Mouse (Mus musculus) retina, adult 2 months (tissue): ENCODE measurements around the gene Hnrnpll.
"Not testable (repeated sequence)": the region's sequence is repeated elsewhere in the genome, so short reads cannot be mapped to it uniquely, and the experiment has no call there.

ENCODE experiments used
- DNase-seq: peaks from one replicate; pipeline ENCODE4 v3.0.0-alpha.2; 2012; ENCODE audit warnings: low read depth, low spot score

Hnrnpll gene

DNA sequence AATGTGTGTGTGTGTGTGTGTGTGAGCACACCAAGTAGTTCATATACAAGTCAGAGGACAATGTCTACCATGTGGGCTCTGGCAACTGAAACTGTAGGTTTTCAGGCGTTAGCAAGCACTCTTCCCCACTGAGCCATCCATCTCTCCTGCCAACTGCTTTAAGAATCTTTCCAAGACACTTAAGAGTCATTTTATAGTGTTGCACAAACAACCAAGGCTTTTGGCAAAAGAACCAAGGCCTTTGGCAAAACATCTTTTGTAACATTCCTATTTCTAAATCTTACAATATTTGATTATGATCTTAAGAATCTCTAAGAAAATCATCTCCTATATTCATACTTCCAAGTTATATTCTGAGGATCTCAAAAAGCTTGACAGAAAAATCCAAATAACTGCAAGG is 2.4 kb downstream of the Hnrnpll start:
- DNase-seq, result no peak

GRCm38 (mm10) chr17:80058501-80058900 is 3.6 kb downstream of the Hnrnpll start:
- no peak for DNase-seq

DNA sequence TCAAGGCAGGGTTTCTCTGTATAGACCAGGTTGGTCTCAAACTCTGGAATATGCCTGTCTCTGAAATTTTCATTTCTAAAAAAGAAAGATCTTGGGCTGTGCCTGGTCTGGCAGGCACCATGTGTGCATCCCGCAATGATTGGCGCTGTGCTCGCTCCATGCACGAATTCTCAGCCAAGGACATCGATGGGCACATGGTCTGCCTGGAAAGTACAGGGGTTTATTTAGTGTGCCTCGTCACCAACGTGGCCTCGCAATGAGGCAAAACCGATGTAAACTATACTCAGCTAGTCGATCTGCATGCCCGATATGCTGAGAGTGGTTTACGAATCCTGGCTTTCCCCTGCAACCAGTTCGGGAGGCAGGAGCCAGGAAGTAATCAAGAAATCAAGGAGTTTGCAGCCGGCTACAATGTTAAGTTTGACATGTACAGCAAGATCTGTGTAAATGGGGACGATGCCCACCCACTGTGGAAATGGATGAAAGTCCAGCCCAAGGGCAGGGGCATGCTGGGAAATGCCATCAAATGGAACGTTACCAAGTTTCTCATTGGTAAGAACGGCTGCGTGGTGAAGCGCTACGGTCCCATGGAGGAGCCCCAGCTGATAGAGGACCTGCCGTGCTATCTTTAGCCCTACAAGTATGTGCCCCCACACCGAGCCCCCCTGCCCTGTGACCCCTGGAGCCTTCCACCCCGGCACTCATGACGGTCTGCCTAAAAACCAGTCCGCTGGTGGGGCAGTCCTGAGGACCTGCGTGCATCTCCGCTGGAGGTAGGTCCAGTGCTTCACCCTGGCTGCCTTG is 8.0 kb downstream of the Hnrnpll start:
- DNase-seq, result no peak

DNA sequence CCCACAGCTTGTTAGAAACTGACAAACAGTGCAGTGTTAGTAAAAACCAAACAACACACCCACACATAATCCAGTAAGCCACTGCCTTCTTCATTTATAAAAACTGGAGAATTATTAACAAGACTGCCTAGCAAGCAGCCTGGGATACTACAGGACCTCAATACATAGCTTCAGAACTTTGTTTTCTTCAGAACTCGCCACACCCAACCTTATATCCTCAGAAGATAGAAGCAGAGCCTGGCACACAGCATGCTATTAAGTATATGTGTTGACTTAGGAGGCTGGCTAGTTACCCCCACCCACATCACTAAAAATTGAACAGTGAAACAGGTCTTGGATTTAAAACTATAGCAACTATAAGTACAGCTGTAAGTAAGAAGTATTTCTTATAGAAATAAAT is 10.5 kb downstream of the Hnrnpll start:
- no peak for DNase-seq

GRCm38 (mm10) chr17:80049300-80049699 is 12.8 kb downstream of the Hnrnpll start:
- DNase-seq, result not testable (repeated sequence)

GRCm38 (mm10) chr17:80048230-80048629 is 13.9 kb downstream of the Hnrnpll start:
- DNase-seq, result peak; percentile 52

GRCm38 (mm10) chr17:80041739-80042138 is 20.4 kb downstream of the Hnrnpll start:
- no peak for DNase-seq

DNA sequence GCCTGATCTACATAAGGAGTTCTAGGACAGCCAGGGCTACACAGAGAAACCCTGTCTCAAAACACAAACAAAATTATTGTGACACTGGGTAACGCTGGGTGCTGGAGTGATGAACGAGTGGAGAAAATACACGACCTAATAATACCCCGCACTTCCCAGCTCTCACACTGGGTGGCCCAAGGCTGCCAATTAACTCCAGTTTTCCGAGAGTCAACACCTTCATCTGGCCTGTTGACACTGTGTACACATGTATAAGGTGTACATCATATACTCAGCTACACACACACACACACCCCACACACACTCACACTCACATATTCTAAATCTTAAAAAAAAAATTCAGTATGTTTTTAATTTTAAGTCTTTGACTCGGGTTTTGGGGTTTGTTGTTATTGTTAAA is 33.5 kb downstream of the Hnrnpll start:
- DNase-seq, result no peak

GRCm38 (mm10) chr17:80026189-80026936 is 35.8 kb downstream of the Hnrnpll start:
- DNase-seq, result no peak

DNA sequence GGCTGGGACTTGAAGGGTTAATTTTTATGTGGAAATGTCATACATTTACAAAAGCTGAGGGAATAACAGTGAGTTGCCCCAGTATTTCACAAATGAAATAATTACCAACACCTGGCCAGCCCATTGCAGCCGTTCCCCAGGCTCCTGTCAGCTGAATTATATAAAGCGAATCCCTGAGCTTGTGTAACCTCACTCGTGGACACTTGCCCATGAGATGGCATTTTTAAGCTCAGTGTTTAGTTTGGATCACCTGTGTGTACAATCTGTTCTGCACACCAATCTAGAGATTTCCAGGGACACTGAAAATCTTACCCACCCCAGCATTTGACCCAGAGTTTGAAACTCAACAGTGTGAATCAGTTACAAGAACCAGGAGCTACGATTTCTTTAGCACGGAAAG is 40.0 kb downstream of the Hnrnpll start:
- DNase-seq, result no peak

DNA sequence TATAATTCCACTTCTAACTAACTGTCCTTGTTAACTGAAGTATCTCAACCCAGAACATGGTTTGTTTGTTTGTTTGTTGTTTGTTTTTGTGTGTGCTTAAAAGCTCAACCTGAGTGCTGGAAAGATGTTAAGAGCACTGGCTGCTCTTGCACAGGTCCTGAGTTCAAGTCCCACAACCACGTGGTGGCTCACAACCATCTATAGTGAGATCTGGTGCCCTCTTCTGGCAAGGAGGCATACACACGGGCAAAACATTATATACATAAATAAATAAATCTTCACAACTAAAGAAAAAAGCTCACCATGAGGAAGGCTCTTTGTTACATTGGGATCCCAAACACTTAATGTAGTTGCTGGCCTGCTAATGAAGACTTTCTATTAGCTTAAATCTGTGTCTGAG is 41.6 kb downstream of the Hnrnpll start:
- DNase-seq, result no peak

DNA sequence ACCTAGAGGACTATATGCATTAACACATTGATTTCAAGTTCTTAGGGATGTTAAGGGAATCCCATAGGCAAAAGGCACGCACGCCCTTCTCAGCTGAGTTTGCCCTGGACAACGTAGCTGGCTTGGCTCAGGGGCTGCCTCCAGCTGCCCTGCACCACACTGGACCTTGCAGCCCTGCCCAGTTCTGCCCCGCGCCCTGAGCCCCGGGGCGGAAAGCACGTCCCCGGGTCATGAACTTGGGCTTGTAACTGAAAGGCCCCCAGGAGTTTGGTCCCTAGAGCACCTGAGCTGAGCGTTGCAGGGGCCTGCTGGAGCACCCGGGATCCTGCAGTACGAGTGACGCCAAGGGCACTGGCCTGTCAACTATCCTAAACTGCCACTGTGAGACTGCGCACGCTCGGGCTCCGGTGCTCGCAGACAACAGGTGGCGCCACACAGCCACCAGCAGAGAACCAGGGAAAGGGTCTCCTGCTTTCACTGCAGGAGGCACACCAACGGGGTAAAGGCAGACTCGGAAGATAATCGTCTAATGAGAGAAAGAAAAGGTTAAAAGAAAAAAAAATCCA is 43.1 kb downstream of the Hnrnpll start:
- no peak for DNase-seq

DNA sequence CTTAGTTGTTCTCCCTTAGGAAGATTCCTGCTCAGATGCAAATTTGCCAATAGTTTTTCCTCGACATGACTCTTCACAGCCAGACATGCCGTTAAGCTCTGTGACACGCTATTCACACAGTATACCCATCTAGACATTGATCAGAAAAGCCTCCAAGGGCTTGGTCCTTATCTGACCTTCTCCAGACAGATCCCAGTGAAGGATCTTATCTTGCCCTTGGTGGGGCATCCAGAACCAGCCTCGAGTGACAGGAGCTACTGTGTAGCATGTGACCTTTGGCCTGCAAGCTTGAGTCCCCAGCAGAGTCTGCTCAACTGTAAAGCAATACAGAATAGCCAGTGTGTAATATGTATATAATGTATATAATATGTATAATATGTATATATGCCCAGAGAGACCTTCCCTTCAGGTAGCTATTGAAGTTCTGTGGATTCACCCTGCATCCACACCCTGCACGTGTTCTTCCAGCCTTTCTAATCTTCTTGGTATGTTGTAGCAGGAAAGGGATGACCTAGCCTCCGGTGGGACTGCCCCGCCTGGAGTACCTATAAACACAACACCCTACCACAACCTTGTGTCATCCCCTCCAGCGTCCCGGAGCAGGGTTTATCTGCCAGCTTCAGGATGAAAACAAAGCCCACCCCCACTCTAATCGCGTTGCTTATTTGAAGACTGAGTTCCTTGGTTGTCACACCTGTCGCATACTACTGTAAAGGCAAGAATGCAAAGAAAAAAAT is 43.7 kb downstream of the Hnrnpll start:
- no peak for DNase-seq

GRCm38 (mm10) chr17:80017389-80017788 is 44.7 kb downstream of the Hnrnpll start:
- peak; percentile 40 for DNase-seq

DNA sequence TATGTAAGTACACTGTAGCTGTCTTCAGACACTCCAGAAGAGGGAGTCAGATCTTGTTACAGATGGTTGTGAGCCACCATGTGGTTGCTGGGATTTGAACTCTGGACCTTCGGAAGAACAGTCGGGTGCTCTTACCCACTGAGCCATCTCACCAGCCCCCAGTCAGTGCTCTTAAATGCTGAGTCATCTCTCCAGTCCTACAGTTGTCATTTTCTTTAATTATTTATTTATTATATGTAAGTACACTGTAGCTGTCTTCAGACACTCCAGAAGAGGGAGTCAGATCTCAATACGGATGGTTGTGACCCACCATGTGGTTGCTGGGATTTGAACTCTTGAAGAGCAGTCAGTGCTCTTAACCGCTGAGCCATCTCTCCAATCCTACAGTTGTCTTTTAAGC is 45.7 kb downstream of the Hnrnpll start:
- DNase-seq, result not testable (repeated sequence)

DNA sequence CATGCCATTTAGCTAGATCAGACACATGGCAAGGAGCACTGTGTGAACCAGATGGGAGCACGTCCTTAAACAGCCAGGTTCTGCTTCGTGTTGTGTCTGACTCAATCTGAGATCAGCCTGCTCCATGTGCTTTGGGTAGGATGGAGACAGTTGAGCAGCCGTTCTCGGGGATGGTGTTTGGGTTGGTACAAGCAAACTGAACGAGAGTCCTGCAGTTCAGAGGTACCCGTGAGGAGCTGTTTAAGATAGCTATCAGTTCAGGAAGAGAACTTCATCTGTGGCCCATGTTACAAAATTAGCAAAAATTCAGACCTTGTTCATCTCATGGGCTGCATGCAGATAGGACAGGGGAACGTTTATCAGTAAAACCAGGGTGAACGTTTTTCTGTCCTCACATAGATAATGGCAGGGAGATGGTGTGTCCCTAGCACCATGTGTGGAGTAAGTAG is 47.7 kb downstream of the Hnrnpll start:
- no peak for DNase-seq

GRCm38 (mm10) chr17:80009926-80010325 is 52.2 kb downstream of the Hnrnpll start:
- no peak for DNase-seq

- DNase-seq, result no peak
These were observed 53.3 kb downstream of the Hnrnpll start for GRCm38 (mm10) chr17:80008847-80009246.

DNA sequence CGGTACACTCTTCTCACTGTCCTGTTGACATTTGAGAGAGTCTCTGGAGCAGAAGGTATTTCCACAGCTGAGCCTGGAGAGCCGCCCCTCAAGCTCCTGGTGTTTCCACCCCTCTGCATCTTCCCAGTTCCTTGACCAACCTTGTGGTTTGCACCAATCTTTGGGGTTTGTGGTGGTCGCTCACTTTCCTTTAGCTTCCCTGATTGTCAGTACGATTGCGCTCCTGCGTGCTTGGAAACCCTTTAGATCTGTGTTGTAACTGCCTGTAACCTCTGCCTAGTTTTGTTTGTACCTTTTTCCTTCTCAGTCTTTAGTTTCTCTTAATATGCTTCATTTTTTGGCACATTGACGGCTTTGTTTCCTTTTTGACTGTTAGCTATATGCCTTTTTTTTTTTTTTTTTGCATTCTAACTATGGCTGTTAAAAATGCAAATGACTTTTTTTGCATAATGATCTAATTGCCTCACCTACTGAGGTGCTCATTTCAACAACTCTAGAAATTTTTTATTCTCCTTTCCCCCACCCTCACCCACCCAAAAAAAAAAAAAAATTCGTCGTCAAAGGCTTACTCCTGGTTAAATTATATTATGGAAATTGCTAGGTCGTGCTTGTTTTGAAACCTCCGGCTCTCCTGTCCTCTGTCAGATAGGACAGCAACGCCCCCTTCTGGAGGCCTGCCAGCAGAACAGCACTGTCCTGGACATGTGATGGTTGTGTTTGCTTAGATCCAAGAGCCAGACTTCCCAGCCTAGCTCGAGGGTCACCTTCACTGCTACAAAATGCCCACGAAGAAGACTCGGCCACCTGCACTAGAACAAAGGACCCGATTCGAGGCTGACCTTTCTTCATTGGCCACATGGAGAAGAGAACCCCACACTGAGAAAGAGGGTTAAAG is 57.5 kb downstream of the Hnrnpll start:
- no peak for DNase-seq

DNA sequence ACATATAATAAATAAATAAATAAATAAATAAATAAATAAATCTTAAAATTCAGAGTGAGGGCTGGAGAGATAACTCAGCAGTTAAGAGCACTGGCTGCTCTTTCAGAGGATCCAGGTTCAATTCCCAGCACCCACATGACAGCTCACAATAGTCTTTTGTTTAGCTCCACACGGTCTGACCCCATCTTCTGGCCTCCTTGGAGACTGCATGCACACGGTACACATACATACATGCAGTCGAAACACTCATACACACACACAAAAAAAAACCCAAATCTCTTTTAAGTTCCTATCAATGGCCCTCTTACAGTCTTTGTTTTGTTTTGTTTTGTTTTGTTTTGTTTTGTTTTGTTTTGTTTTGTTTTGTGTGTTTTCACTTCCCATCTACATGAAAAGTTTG is 58.3 kb downstream of the Hnrnpll start:
- not testable (repeated sequence) for DNase-seq

DNA sequence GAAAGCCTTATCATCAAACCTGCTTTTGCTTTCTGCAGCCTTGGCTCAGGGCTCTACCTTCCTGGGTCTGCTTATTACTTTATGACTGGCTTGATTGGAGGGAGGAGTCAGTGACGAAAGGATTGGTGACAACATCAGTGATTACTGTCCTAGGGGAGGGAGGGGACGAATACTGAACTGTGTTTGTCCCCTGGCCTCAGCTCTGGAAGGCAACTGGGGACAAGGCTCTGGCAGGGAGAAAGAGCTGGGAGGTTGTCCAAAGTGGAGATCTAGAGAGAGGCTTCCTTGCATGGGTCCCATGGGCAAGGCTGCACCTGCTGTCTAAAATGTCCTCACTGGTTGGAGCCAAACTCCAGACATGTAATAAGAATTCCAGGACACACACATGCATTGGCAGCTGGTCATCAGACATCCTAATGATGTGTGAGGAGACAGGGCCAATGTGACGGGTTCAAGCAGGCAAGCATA is 59.7 kb downstream of the Hnrnpll start:
- no peak for DNase-seq
